ENCODE assay signal across 24 mouse cellular contexts in the genomic region with DNA sequence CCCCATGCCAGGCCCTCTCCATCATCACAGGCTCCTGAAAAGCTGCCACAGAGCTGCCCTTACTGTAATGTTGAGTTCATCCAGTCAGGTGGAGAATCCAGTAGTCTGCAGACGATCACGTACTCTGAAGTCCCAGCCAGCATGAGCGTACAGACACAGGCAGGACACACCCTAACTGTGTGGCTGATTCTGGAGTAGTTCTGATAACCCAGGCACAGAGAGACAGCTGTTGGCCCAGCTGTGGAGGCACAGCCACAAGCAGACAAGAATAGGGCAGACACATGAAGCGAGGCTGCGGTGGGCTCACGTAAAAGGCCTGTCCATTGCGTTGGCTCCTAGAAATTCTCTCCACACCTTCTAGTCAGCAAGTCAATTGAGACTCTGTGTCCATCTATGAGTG. TPM values are rescaled to one million over a fixed set of nuclear protein-coding genes. Genes with fewer than 3 reads are reported as not detected.
DNase-seq lines count a peak whose midpoint lies in the region; ATAC-seq and TF ChIP-seq lines count a peak whose summit lies in the region.
"Had no signal": no experiment of that assay in that cellular context is flagged by ENCODE, and none has a peak within 500 bp of the region (broad histone marks: within the 10 kb centered on the region; RNA-seq: fewer than 3 reads in every experiment).

No protein-coding gene starts in this region.

- H3K4me1 ChIP-seq in kidney, adult 2 months (ENCODE audit: control insufficient read depth, insufficient read depth, low read length): peaks cover 55% of the 10 kb centered on the region
- peaks cover 3% of the 10 kb centered on the region for H3K4me1 ChIP-seq in liver, postnatal 0 days (ENCODE audit: insufficient read depth)
- H3K4me1 ChIP-seq: forebrain, embryonic 10.5 days; limb, embryonic 12.5 days had no signal

- H3K27me3 ChIP-seq in kidney, adult 2 months (replicated peaks; ENCODE audit: control insufficient read depth, insufficient read depth, low read length): no peaks in the 10 kb centered on the region
- H3K27me3 ChIP-seq in liver, postnatal 0 days (ENCODE audit: insufficient read depth, low read length): no peaks in the 10 kb centered on the region
- H3K27me3 ChIP-seq: hindbrain, embryonic 12.5 days; limb, embryonic 12.5 days; lung, embryonic 15.5 days; Patski had no signal

- no peak for TF ChIP-seq CTCF in kidney, adult 2 months (conservative IDR thresholded peaks at IDR 0.05; ENCODE audit: insufficient read depth, insufficient read length, low read depth, low read length)
- TF ChIP-seq CTCF in liver, postnatal 0 days (IDR thresholded peaks at IDR 0.05; ENCODE audit: low read depth): no peak

- no peak for TF ChIP-seq POLR2A in kidney, adult 2 months (IDR thresholded peaks at IDR 0.05; ENCODE audit: low read depth, low read length)

- WGBS in kidney, adult 2 months: 74% methylated on average over 7 of the region's 7 CpGs
- 58% methylated on average over 7 of the region's 7 CpGs for WGBS in liver, postnatal 0 days (ENCODE audit: insufficient replicate concordance)

- H3K4me3 ChIP-seq in kidney, adult 2 months (ENCODE audit: insufficient read depth, low read depth, low read length): no peak overlapping the region
- H3K4me3 ChIP-seq in liver, postnatal 0 days (ENCODE audit: low read depth, low read length): no peak overlapping the region
- H3K4me3 ChIP-seq: forebrain, embryonic 10.5 days; hindbrain, embryonic 12.5 days; limb, embryonic 12.5 days; lung, embryonic 15.5 days had no signal

- no peaks in the 10 kb centered on the region; the same call in 1 of the 2 replicates for H3K36me3 ChIP-seq in kidney, adult 2 months (ENCODE audit: control insufficient read depth, insufficient read depth, low read length)
- no peaks in the 10 kb centered on the region for H3K36me3 ChIP-seq in liver, postnatal 0 days (replicated peaks; ENCODE audit: insufficient read depth, low read length)
- H3K36me3 ChIP-seq: forebrain, embryonic 10.5 days; hindbrain, embryonic 12.5 days; limb, embryonic 12.5 days; lung, embryonic 15.5 days had no signal

- H3K9ac ChIP-seq in liver, postnatal 0 days (replicated peaks): no peak overlapping the region
- H3K9ac ChIP-seq: forebrain, postnatal 0 days; hindbrain, embryonic 12.5 days; limb, embryonic 12.5 days; lung, embryonic 15.5 days had no signal

- peak overlapping the region; percentile 43 for H3K27ac ChIP-seq in kidney, adult 2 months (ENCODE audit: insufficient read depth, low read depth, low read length)
- H3K27ac ChIP-seq in liver, postnatal 0 days (ENCODE audit: low read depth): no peak overlapping the region
- H3K27ac ChIP-seq: forebrain, embryonic 10.5 days; hindbrain, embryonic 12.5 days; limb, embryonic 12.5 days; lung, embryonic 15.5 days had no signal

- peak; percentile 32 for DNase-seq in kidney, adult 2 months
- no peak for DNase-seq in kidney, postnatal 36 days
- peak; percentile 76 for DNase-seq in MEL-GATA-1-ER (ENCODE audit: extremely low read depth, low read depth)
- peak; percentile 75 for DNase-seq in liver
- peak; percentile 39 for DNase-seq in liver, postnatal 0 days
- no peak for DNase-seq in left cerebral cortex, adult 11 months (ENCODE audit: low spot score)
- no peak for DNase-seq in adipocyte (ENCODE audit: low spot score)
- DNase-seq: adrenal gland, postnatal 10 days; cerebellum, adult 11-12 months; cerebellum, postnatal 25 days; embryo, embryonic 11 days; forebrain, postnatal 0 days; kidney, adult 9 months; lung, postnatal 4 days; retina, postnatal 1 day; right cerebral cortex, postnatal 4 days had no signal

- H3K9me3 ChIP-seq in liver, postnatal 0 days (ENCODE audit: low read length): no peaks in the 10 kb centered on the region
- H3K9me3 ChIP-seq: forebrain, embryonic 10.5 days; hindbrain, embryonic 12.5 days; limb, embryonic 12.5 days; lung, embryonic 15.5 days had no signal

- peak overlapping the region; percentile 38; the same call in 1 of the 2 replicates for H3K4me2 ChIP-seq in liver, postnatal 0 days (ENCODE audit: low read depth, low read length)
- H3K4me2 ChIP-seq: hindbrain, embryonic 12.5 days; limb, embryonic 12.5 days; lung, embryonic 15.5 days had no signal

- peak; percentile 86 for TF ChIP-seq EP300 in liver, postnatal 0 days (IDR thresholded peaks at IDR 0.05; ENCODE audit: low read depth)

- ATAC-seq in liver, postnatal 0 days: peak; percentile 98
- ATAC-seq in erythroid progenitor cell, adult 5-6 weeks (replicated peaks; ENCODE audit: low FRiP score, poor library complexity, severe bottlenecking): no peak; the same call in 1 of the 2 replicates
- ATAC-seq: forebrain, postnatal 0 days; midbrain, embryonic 16.5 days; Patski had no signal

RNA-seq across cellular contexts. Expression of gene Col4a3, which starts 50.7 kb away (rescaled TPM):
- polyA plus RNA-seq in kidney, adult 2 months (2012; rRNA removed): 57.7 and 78.6 TPM in 2 replicates
- 0.22 and 0.27 TPM in 2 replicates for polyA plus RNA-seq in liver, postnatal 0 days (2015; fragmentation: Nextera tagmentation; extraction: Ambion mirVana)
- not detected in 2 replicates for total RNA-seq in erythroid progenitor cell, adult 5-6 weeks (2015; ENCODE audit: low replicate concordance)
- not detected in 2 replicates for total RNA-seq in erythroid progenitor cell, adult 5-6 weeks (2017; ENCODE audit: low replicate concordance)
- total RNA-seq: granulocyte monocyte progenitor cell, adult 5-6 weeks had no signal

RNA-seq across cellular contexts. Expression of gene Col4a4, which starts 50.8 kb away (rescaled TPM):
- 29.4 and 32.7 TPM in 2 replicates for polyA plus RNA-seq in kidney, adult 2 months (2012; rRNA removed)
- 0.28 and 0.31 TPM in 2 replicates for polyA plus RNA-seq in liver, postnatal 0 days (2015; fragmentation: Nextera tagmentation; extraction: Ambion mirVana)
- not detected in 2 replicates for total RNA-seq in erythroid progenitor cell, adult 5-6 weeks (2015; ENCODE audit: low replicate concordance)
- total RNA-seq in erythroid progenitor cell, adult 5-6 weeks (2017; ENCODE audit: low replicate concordance): not detected in 2 replicates
- total RNA-seq: granulocyte monocyte progenitor cell, adult 5-6 weeks had no signal

Comparison
In these comparisons a context has a peak if more than half of its experiments do, and no peak if none do; other contexts are left out.
1. DNase-seq: peak in kidney, adult 2 months (single experiment), MEL-GATA-1-ER (single experiment), liver (single experiment) and liver, postnatal 0 days (single experiment); none in kidney, postnatal 36 days (0 of 2), left cerebral cortex, adult 11 months (single experiment) and adipocyte (single experiment).
2. RNA of gene Col4a3, which starts 50.7 kb away (polyA plus RNA-seq): 57.7 to 78.6 TPM in kidney, adult 2 months; 0.22 to 0.27 TPM in liver, postnatal 0 days; every median in the first group is over 10 times any median in the second.
3. RNA of gene Col4a4, which starts 50.8 kb away (polyA plus RNA-seq): 29.4 to 32.7 TPM in kidney, adult 2 months; 0.28 to 0.31 TPM in liver, postnatal 0 days; every median in the first group is over 10 times any median in the second.